Mouse (Mus musculus): ENCODE measurements around the gene Gabra5.

Gene Gabra5

GRCm38 (mm10) chr7:57386517-57387340 lies 123.1 kb downstream of the Gabra5 start, which contains the start of gene Gabrg3:
Gene Gabrg3 (minus strand): TSS chr7:57387188.
- DNase-seq (ENCODE audit: low spot score in 2 of 2) = peak; percentile 75 to 76

GRCm38 (mm10) chr7:57384112-57384511 lies 125.7 kb downstream of the Gabra5 start:
- DNase-seq (ENCODE audit: low spot score in 2 of 2) = peak; percentile 54 to 59

GRCm38 (mm10) chr7:57366013-57366390 lies 143.9 kb downstream of the Gabra5 start:
- DNase-seq (ENCODE audit: low spot score in 2 of 2) = no peak

GRCm38 (mm10) chr7:57365134-57366012 lies 144.5 kb downstream of the Gabra5 start:
- DNase-seq (ENCODE audit: low spot score in 2 of 2) = no peak

- DNase-seq (ENCODE audit: low spot score in 2 of 2) = peak; percentile 37 to 56
These were observed 146.0 kb downstream of the Gabra5 start for GRCm38 (mm10) chr7:57363812-57364211.

GRCm38 (mm10) chr7:57357871-57358540 lies 151.9 kb downstream of the Gabra5 start:
- DNase-seq (ENCODE audit: low spot score in 2 of 2) = no peak
